Mouse (Mus musculus) heart, adult 9 months (tissue): Measurements from ENCODE around the gene Rpl32.

ENCODE experiments used
- DNase-seq, 2 experiments: peaks; one replicate each; pipeline ENCODE4 v3.0.0; 2022; ENCODE audit warnings: low spot score in 2 of 2

Gene Rpl32

GRCm38 (mm10) chr6:115808488-115809231 is at the start of gene Rpl32:
Gene Rpl32, minus strand, starts transcription at chr6:115808747.
- DNase-seq, result peak; percentile 85 to 89

GRCm38 (mm10) chr6:115856361-115856745 is 47.8 kb upstream of the Rpl32 start:
- no peak for DNase-seq

- no peak for DNase-seq
These were observed 47.3 kb upstream of the Rpl32 start for GRCm38 (mm10) chr6:115855733-115856360.

GRCm38 (mm10) chr6:115854432-115854831 is 45.9 kb upstream of the Rpl32 start:
- DNase-seq, result no peak

- no peak for DNase-seq
These were observed 45.4 kb upstream of the Rpl32 start for GRCm38 (mm10) chr6:115853985-115854384.

GRCm38 (mm10) chr6:115853091-115853813 is 44.7 kb upstream of the Rpl32 start, which contains the start of the genes Mbd4 and Ift122:
Gene Mbd4, minus strand, starts transcription at chr6:115853371.
Gene Ift122, plus strand, starts transcription at chr6:115853470.
- DNase-seq, result peak; percentile 98 to 99

- no peak for DNase-seq
These were observed 44.0 kb upstream of the Rpl32 start for GRCm38 (mm10) chr6:115852446-115853090.

- no peak for DNase-seq
These were observed 40.2 kb upstream of the Rpl32 start for GRCm38 (mm10) chr6:115848598-115849304.

- peak; percentile 41 to 59 for DNase-seq
These were observed 38.3 kb upstream of the Rpl32 start for GRCm38 (mm10) chr6:115846640-115847411.

GRCm38 (mm10) chr6:115845006-115845405 is 36.5 kb upstream of the Rpl32 start:
- no peak for DNase-seq

GRCm38 (mm10) chr6:115838745-115839144 is 30.2 kb upstream of the Rpl32 start:
- DNase-seq, result no peak

GRCm38 (mm10) chr6:115838161-115838597 is 29.6 kb upstream of the Rpl32 start, which contains the start of gene Efcab12:
Gene Efcab12, minus strand, starts transcription at chr6:115838412.
- peak; percentile 59 to 74 for DNase-seq

GRCm38 (mm10) chr6:115833861-115834260 is 25.3 kb upstream of the Rpl32 start:
- no peak for DNase-seq

- no peak for DNase-seq
These were observed 23.8 kb upstream of the Rpl32 start for GRCm38 (mm10) chr6:115832152-115832850.

- no peak for DNase-seq
These were observed 22.4 kb upstream of the Rpl32 start for GRCm38 (mm10) chr6:115830779-115831601.

- peak in 1 of 2 experiments; percentile 51 for DNase-seq
These were observed 15.4 kb upstream of the Rpl32 start for GRCm38 (mm10) chr6:115823850-115824464.

GRCm38 (mm10) chr6:115821216-115821993 is 12.9 kb upstream of the Rpl32 start:
- DNase-seq, result no peak

- no peak for DNase-seq
These were observed 9.6 kb upstream of the Rpl32 start for GRCm38 (mm10) chr6:115818129-115818528.
